Mouse (Mus musculus): ENCODE results near the gene Bzw1. TPM values are rescaled to one million over a fixed set of nuclear protein-coding genes. Genes with fewer than 3 reads are reported as not detected.

The Bzw1 gene
- polyA plus RNA-seq, 1 experiment, result 13.3 TPM

DNA sequence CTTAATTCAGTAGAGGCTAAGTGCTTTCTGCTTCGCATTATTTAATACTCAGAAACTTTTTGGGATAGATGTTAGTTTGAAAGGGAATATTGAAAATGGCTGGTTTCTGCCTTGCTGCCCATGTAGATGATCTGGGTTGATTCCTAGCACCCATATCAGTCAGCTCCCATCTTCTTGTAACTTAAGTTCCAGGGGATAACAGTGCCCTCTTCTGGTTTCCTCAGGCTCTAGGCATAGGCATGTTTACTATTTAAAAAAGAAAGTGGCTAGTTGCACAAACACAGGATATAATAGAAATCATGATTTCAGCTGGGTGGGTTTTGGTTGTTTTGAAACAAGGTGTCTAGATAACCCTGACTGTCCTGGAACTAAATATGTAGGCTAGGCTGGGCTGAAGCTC is 3.5 kb downstream of the Bzw1 start:
- no peak for TF ChIP-seq POLR2A (IDR thresholded peaks at IDR 0.05; ENCODE audit: low read depth, low read length)
- no peak for TF ChIP-seq CTCF (IDR thresholded peaks at IDR 0.05; ENCODE audit: extremely low read depth, insufficient read depth, insufficient read length, insufficient replicate concordance)
- WGBS, result 93% methylated on average over 1 of the region's 1 CpGs
- peaks cover 33% of the 10 kb centered on the region for H3K36me3 ChIP-seq (ENCODE audit: control insufficient read depth, insufficient read depth, low read length)
- DNase-seq (ENCODE audit: low read depth in 1 of 2, low spot score in 2 of 2), result no peak
- no peak overlapping the region for H3K4me3 ChIP-seq (ENCODE audit: extremely low read depth, insufficient read depth, insufficient read length)
- H3K4me1 ChIP-seq (ENCODE audit: control insufficient read depth, insufficient read depth, insufficient read length), result no peaks in the 10 kb centered on the region
- H3K27me3 ChIP-seq (ENCODE audit: control insufficient read depth, insufficient read depth, low read length), result 0 out of 2 replicates have a peak, but pooled peaks cover 1% of the 10 kb centered on the region
- H3K27ac ChIP-seq (ENCODE audit: insufficient read depth, low read length), result no peak overlapping the region

DNA sequence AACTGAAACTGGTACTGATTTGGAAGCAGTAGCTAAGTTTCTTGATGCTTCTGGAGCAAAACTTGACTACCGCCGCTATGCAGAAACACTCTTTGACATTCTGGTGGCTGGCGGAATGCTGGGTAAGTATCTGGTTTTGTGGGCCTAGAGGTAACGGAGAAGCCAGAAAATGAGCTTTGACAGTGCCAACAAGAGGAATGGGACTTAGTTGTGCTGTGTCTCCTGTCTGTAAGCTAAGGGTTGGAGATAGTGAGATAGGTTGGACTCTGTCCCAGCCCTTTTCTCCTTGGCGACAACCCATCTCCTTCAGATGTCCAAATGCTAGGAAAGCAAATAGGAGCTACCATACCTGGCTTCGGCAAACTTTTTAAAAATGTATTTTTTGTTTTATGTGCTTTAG is 5.0 kb downstream of the Bzw1 start:
- H3K27me3 ChIP-seq (ENCODE audit: control insufficient read depth, insufficient read depth, low read length), result 0 out of 2 replicates have a peak, but pooled peaks cover 1% of the 10 kb centered on the region
- no peak overlapping the region for H3K27ac ChIP-seq (ENCODE audit: insufficient read depth, low read length)
- no peak for DNase-seq (ENCODE audit: low read depth in 1 of 2, low spot score in 2 of 2)
- 95% methylated on average over 6 of the region's 6 CpGs for WGBS
- peaks cover 40% of the 10 kb centered on the region for H3K36me3 ChIP-seq (ENCODE audit: control insufficient read depth, insufficient read depth, low read length)
- no peak for TF ChIP-seq CTCF (IDR thresholded peaks at IDR 0.05; ENCODE audit: extremely low read depth, insufficient read depth, insufficient read length, insufficient replicate concordance)
- TF ChIP-seq POLR2A (IDR thresholded peaks at IDR 0.05; ENCODE audit: low read depth, low read length), result no peak
- no peaks in the 10 kb centered on the region for H3K4me1 ChIP-seq (ENCODE audit: control insufficient read depth, insufficient read depth, insufficient read length)
- no peak overlapping the region for H3K4me3 ChIP-seq (ENCODE audit: extremely low read depth, insufficient read depth, insufficient read length)

DNA sequence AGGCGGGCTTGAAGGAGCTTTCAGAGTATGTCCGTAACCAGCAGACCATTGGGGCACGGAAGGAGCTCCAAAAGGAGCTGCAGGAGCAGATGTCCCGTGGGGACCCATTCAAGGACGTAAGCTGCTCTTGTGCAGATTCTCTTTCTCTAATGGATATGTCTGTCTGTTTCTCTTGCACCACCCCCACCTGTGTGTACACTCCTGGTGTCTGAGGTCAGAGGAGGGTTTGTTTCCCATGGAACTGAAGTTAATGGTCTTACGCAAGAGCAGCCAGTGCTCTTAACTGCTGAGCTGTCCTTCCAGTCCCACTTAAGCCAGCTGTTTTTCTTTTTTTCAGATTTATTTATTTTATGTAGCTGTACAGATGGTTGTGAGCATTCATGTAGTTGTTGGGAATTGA is 8.7 kb downstream of the Bzw1 start:
- peaks cover 52% of the 10 kb centered on the region for H3K36me3 ChIP-seq (ENCODE audit: control insufficient read depth, insufficient read depth, low read length)
- H3K4me1 ChIP-seq (ENCODE audit: control insufficient read depth, insufficient read depth, insufficient read length), result no peaks in the 10 kb centered on the region
- 95% methylated on average over 6 of the region's 6 CpGs for WGBS

DNA sequence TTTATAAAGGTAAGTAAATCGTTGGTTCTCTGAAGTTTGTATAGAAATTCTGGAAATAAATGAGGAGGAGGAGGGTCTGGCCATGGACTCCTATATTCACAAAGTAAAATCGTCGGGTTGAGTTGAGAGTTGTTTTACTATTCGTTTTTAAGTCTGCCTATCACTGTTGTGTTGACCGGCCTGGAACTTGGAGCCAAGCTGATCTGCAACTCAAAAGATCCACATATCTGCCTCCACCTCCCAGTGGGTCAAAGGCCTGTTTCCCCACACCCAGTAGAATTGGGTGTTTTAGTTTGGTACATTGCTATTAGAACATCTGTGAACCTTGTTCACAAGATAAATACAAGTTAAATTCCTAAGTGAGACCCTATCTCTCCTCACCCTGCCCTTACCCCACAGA is 11.0 kb downstream of the Bzw1 start:
- DNase-seq (ENCODE audit: low read depth in 1 of 2, low spot score in 2 of 2), result no peak
- H3K4me3 ChIP-seq (ENCODE audit: extremely low read depth, insufficient read depth, insufficient read length), result no peak overlapping the region
- no peak overlapping the region for H3K27ac ChIP-seq (ENCODE audit: insufficient read depth, low read length)
- no peaks in the 10 kb centered on the region for H3K4me1 ChIP-seq (ENCODE audit: control insufficient read depth, insufficient read depth, insufficient read length)
- TF ChIP-seq CTCF (IDR thresholded peaks at IDR 0.05; ENCODE audit: extremely low read depth, insufficient read depth, insufficient read length, insufficient replicate concordance), result no peak
- TF ChIP-seq POLR2A (IDR thresholded peaks at IDR 0.05; ENCODE audit: low read depth, low read length), result no peak
- H3K36me3 ChIP-seq (ENCODE audit: control insufficient read depth, insufficient read depth, low read length), result peaks cover 43% of the 10 kb centered on the region
- H3K27me3 ChIP-seq (ENCODE audit: control insufficient read depth, insufficient read depth, low read length), result no peaks in the 10 kb centered on the region
- 90% methylated on average over 5 of the region's 5 CpGs for WGBS

More for the DNA sequence above, 8.7 kb downstream of the Bzw1 start:
- DNase-seq (ENCODE audit: low read depth in 1 of 2, low spot score in 2 of 2), result no peak
- TF ChIP-seq POLR2A (IDR thresholded peaks at IDR 0.05; ENCODE audit: low read depth, low read length), result no peak
- no peak for TF ChIP-seq CTCF (IDR thresholded peaks at IDR 0.05; ENCODE audit: extremely low read depth, insufficient read depth, insufficient read length, insufficient replicate concordance)
- H3K27me3 ChIP-seq (ENCODE audit: control insufficient read depth, insufficient read depth, low read length), result no peaks in the 10 kb centered on the region
- no peak overlapping the region for H3K4me3 ChIP-seq (ENCODE audit: extremely low read depth, insufficient read depth, insufficient read length)
- H3K27ac ChIP-seq (ENCODE audit: insufficient read depth, low read length), result no peak overlapping the region

DNA sequence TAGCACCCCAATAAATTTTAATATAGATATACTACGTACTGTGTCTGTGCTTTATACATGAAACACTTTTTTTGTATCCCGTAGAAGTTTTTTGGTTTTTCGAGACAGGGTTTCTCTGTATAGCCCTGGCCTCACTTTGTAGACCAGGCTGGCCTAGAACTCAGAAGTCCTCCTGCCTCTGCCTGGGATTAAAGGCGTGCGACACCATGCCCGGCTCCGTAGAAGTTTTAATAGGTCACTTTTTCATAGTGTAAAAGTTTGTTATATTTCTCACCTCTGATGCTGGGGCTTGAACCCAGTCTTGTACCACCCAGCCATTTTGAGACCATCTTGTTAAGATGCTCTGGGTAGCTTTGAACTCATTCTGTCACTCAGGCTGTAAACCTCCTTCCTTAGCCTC is 14.6 kb downstream of the Bzw1 start:
- H3K4me1 ChIP-seq (ENCODE audit: control insufficient read depth, insufficient read depth, insufficient read length), result no peaks in the 10 kb centered on the region
- H3K36me3 ChIP-seq (ENCODE audit: control insufficient read depth, insufficient read depth, low read length), result peaks cover 43% of the 10 kb centered on the region
- no peak overlapping the region for H3K27ac ChIP-seq (ENCODE audit: insufficient read depth, low read length)
- no peak for DNase-seq (ENCODE audit: low read depth in 1 of 2, low spot score in 2 of 2)
- 98% methylated on average over 7 of the region's 7 CpGs for WGBS
- no peaks in the 10 kb centered on the region for H3K27me3 ChIP-seq (ENCODE audit: control insufficient read depth, insufficient read depth, low read length)
- H3K4me3 ChIP-seq (ENCODE audit: extremely low read depth, insufficient read depth, insufficient read length), result no peak overlapping the region
- TF ChIP-seq POLR2A (IDR thresholded peaks at IDR 0.05; ENCODE audit: low read depth, low read length) (no peak), CTCF (IDR thresholded peaks at IDR 0.05; ENCODE audit: extremely low read depth, insufficient read depth, insufficient read length, insufficient replicate concordance) (no peak)

DNA sequence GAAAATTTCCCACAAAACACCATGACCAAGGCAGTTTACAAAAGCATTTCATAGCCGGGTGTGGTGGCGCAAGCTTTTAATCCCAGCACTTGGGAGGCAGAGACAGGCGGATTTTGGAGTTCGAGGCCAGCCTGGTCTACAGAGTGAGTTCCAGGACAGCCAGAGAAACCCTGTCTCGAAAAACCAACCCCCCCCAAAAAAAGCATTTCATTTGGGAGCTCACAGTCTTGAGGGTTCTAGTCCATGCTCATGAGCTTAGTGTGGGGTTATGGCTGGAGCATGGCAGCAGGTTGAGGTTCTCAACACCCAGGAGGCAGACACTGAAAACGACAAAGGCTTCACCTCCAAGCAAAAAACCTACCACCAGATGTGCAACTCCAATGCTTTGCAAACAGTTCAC is 15.4 kb downstream of the Bzw1 start:
- DNase-seq (ENCODE audit: low read depth in 1 of 2, low spot score in 2 of 2), result no peak
- TF ChIP-seq POLR2A (IDR thresholded peaks at IDR 0.05; ENCODE audit: low read depth, low read length) (no peak), CTCF (IDR thresholded peaks at IDR 0.05; ENCODE audit: extremely low read depth, insufficient read depth, insufficient read length, insufficient replicate concordance) (no peak)
- Histone ChIP-seq H3K27ac (ENCODE audit: insufficient read depth, low read length) (no peak overlapping the region), H3K36me3 (ENCODE audit: control insufficient read depth, insufficient read depth, low read length) (peaks cover 41% of the 10 kb centered on the region), H3K4me3 (ENCODE audit: extremely low read depth, insufficient read depth, insufficient read length) (no peak overlapping the region), H3K4me1 (ENCODE audit: control insufficient read depth, insufficient read depth, insufficient read length) (no peaks in the 10 kb centered on the region), H3K27me3 (ENCODE audit: control insufficient read depth, insufficient read depth, low read length) (no peaks in the 10 kb centered on the region)
- 89% methylated on average over 6 of the region's 6 CpGs for WGBS

DNA sequence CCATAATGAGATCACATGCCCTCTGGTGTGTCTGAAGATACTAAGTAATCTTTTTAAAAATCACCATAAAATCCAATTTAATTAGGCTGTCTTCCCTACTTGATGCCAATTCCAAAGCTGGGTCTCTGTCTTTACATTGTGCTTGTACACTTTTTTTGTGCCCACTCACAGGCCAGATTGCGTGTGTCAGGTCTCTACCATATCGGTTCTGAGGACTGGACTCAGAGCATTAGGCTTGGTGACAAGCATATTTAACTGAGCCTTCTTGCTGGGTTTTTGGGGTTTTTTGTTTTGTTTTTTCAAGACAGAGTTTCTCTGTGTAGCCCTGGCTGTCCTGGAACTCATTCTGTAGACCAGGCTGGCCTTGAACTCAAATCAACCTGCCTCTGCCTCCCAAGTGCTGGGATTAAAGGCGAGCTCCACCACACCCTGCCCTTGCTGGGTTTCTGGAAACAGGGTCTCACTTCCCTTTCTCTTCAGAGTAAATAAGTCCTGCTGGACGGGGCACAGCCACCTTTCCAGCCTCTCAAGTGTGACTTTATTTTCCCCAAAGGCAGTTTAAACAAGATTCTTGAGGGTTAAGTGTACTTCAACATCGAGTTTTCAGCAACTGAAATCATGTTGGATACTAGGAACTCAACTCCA is 17.0 kb downstream of the Bzw1 start:
- H3K27ac ChIP-seq (ENCODE audit: insufficient read depth, low read length), result no peak overlapping the region
- H3K4me1 ChIP-seq (ENCODE audit: control insufficient read depth, insufficient read depth, insufficient read length), result no peaks in the 10 kb centered on the region
- no peak for DNase-seq (ENCODE audit: low read depth in 1 of 2, low spot score in 2 of 2)
- peaks cover 45% of the 10 kb centered on the region for H3K36me3 ChIP-seq (ENCODE audit: control insufficient read depth, insufficient read depth, low read length)
- TF ChIP-seq POLR2A (IDR thresholded peaks at IDR 0.05; ENCODE audit: low read depth, low read length), result no peak
- no peak for TF ChIP-seq CTCF (IDR thresholded peaks at IDR 0.05; ENCODE audit: extremely low read depth, insufficient read depth, insufficient read length, insufficient replicate concordance)
- WGBS, result 76% methylated on average over 5 of the region's 5 CpGs
- H3K4me3 ChIP-seq (ENCODE audit: extremely low read depth, insufficient read depth, insufficient read length), result no peak overlapping the region
- H3K27me3 ChIP-seq (ENCODE audit: control insufficient read depth, insufficient read depth, low read length), result no peaks in the 10 kb centered on the region
